ENCODE assay signal across 9 mouse cellular contexts in genomic region chr6:125495361-125495760, GRCm38 (mm10). TPM values are rescaled to one million over a fixed set of nuclear protein-coding genes. Genes with fewer than 3 reads are reported as not detected.
DNase-seq lines count a peak whose midpoint lies in the region; ATAC-seq and TF ChIP-seq lines count a peak whose summit lies in the region.
"Had no signal": no experiment of that assay in that cellular context is flagged by ENCODE, and none has a peak within 500 bp of the region (broad histone marks: within the 10 kb centered on the region; RNA-seq: fewer than 3 reads in every experiment).

No protein-coding gene starts in this region.

- H3K27me3 ChIP-seq in heart, postnatal 0 days (ENCODE audit: control insufficient read depth, insufficient read depth, low read length) = peaks cover 22% of the 10 kb centered on the region
- H3K27me3 ChIP-seq in neural tube, embryonic 13.5 days = peaks cover 43% of the 10 kb centered on the region
- H3K27me3 ChIP-seq in intestine, embryonic 16.5 days (replicated peaks; ENCODE audit: control insufficient read depth, insufficient read depth, low read length) = no peaks in the 10 kb centered on the region

- no peaks in the 10 kb centered on the region for H3K9me3 ChIP-seq in heart, postnatal 0 days (replicated peaks; ENCODE audit: control insufficient read depth, low read length)
- H3K9me3 ChIP-seq in neural tube, embryonic 13.5 days = no peaks in the 10 kb centered on the region
- H3K9me3 ChIP-seq in intestine, embryonic 16.5 days (ENCODE audit: control insufficient read depth, low read length) = no peaks in the 10 kb centered on the region

- H3K27ac ChIP-seq in heart, postnatal 0 days (ENCODE audit: low read depth) = no peak overlapping the region
- no peak overlapping the region for H3K27ac ChIP-seq in neural tube, embryonic 13.5 days (replicated peaks)
- no peak overlapping the region for H3K27ac ChIP-seq in intestine, embryonic 16.5 days (ENCODE audit: low read length)

- H3K4me2 ChIP-seq in heart, postnatal 0 days (ENCODE audit: low read depth, low read length) = peak overlapping the region; percentile 81; the same call in 1 of the 2 replicates
- H3K4me2 ChIP-seq in neural tube, embryonic 13.5 days = peak overlapping the region; percentile 87; the same call in 1 of the 2 replicates
- H3K4me2 ChIP-seq in intestine, embryonic 16.5 days (ENCODE audit: low read depth, low read length) = peak overlapping the region; percentile 93

- H3K4me3 ChIP-seq in heart, postnatal 0 days (ENCODE audit: low read depth, low read length) = no peak overlapping the region
- 0 out of 2 replicates have a peak overlapping the region, but pooled peaks have one; percentile 55 for H3K4me3 ChIP-seq in neural tube, embryonic 13.5 days
- no peak overlapping the region for H3K4me3 ChIP-seq in intestine, embryonic 16.5 days (ENCODE audit: low read length)

- 79% methylated on average over 9 of the region's 9 CpGs for WGBS in heart, postnatal 0 days
- WGBS in neural tube, embryonic 13.5 days = 76% methylated on average over 9 of the region's 9 CpGs
- WGBS in intestine, embryonic 16.5 days = 68% methylated on average over 9 of the region's 9 CpGs

- TF ChIP-seq CTCF in heart, postnatal 0 days (IDR thresholded peaks at IDR 0.05; ENCODE audit: low read depth) = no peak

- DNase-seq in heart, postnatal 0 days (ENCODE audit: low spot score) = no peak
- no peak for DNase-seq in heart, postnatal 4 days
- no peak for DNase-seq in neural tube, embryonic 10.5 days (ENCODE audit: extremely low spot score, low spot score)
- DNase-seq in adrenal gland, postnatal 25 days = no peak
- DNase-seq in spleen, adult 18-20 months = no peak

- ATAC-seq in heart, postnatal 0 days (ENCODE audit: insufficient read depth, low read depth) = no peak
- ATAC-seq in neural tube, embryonic 13.5 days (ENCODE audit: low read depth) = no peak
- no peak for ATAC-seq in intestine, embryonic 16.5 days
- no peak for ATAC-seq in inflammation-experienced regulatory T-cells, adult 6 months

- no peaks in the 10 kb centered on the region for H3K36me3 ChIP-seq in heart, postnatal 0 days (replicated peaks; ENCODE audit: control insufficient read depth, insufficient read depth, low read length)
- no peaks in the 10 kb centered on the region for H3K36me3 ChIP-seq in neural tube, embryonic 13.5 days
- no peaks in the 10 kb centered on the region for H3K36me3 ChIP-seq in intestine, embryonic 16.5 days (ENCODE audit: control insufficient read depth, insufficient read depth, low read length)

- no peaks in the 10 kb centered on the region for H3K4me1 ChIP-seq in heart, postnatal 0 days (ENCODE audit: control insufficient read depth, insufficient read depth)
- H3K4me1 ChIP-seq in neural tube, embryonic 13.5 days (replicated peaks) = peaks cover 30% of the 10 kb centered on the region
- H3K4me1 ChIP-seq in intestine, embryonic 16.5 days (ENCODE audit: control insufficient read depth, insufficient read depth, low read length) = peaks cover 16% of the 10 kb centered on the region; the same call in 1 of the 2 replicates

- no peak for TF ChIP-seq EP300 in heart, postnatal 0 days (IDR thresholded peaks at IDR 0.05; ENCODE audit: low read depth)

- H3K9ac ChIP-seq in heart, postnatal 0 days (replicated peaks; ENCODE audit: low read depth, low read length) = no peak overlapping the region
- H3K9ac ChIP-seq in neural tube, embryonic 13.5 days = no peak overlapping the region
- no peak overlapping the region for H3K9ac ChIP-seq in intestine, embryonic 16.5 days (ENCODE audit: low read depth, low read length)

RNA-seq across cellular contexts. Expression of gene Cd9, which starts 0.8 kb away (rescaled TPM):
- total RNA-seq in heart, postnatal 0 days (2014; rRNA removed; ENCODE audit: low replicate concordance) = 51.9 and 72.4 TPM in 2 replicates
- 99.3 and 99.4 TPM in 2 replicates for polyA plus RNA-seq in heart, postnatal 0 days (2015; fragmentation: Nextera tagmentation; extraction: Ambion mirVana)
- total RNA-seq in heart, postnatal 4 days (2021) = 10 to 100 TPM; 72.4 to 73.3 TPM
- polyA plus RNA-seq in neural tube, embryonic 13.5 days (2015; fragmentation: Nextera tagmentation; extraction: Ambion mirVana) = 66.9 and 74.0 TPM in 2 replicates
- polyA plus RNA-seq in intestine, embryonic 16.5 days (2015; fragmentation: Nextera tagmentation; extraction: Ambion mirVana) = 146 and 167 TPM in 2 replicates
- 113 and 128 TPM in 2 replicates for total RNA-seq in adrenal gland, postnatal 25 days (2021)
- 100 to 1,000 TPM; 101 to 147 (median 147) TPM for polyA plus RNA-seq in inflammation-experienced regulatory T-cells, adult 6 months (2017; shearing (Covaris generic))

RNA-seq across cellular contexts. Expression of gene Vwf, which starts 51.2 kb away (rescaled TPM):
- 70.5 and 99.9 TPM in 2 replicates for total RNA-seq in heart, postnatal 0 days (2014; rRNA removed; ENCODE audit: low replicate concordance)
- polyA plus RNA-seq in heart, postnatal 0 days (2015; fragmentation: Nextera tagmentation; extraction: Ambion mirVana) = 21.9 and 25.3 TPM in 2 replicates
- total RNA-seq in heart, postnatal 4 days (2021) = 10 to 100 TPM; 86.0 to 87.2 TPM
- 5.6 and 8.0 TPM in 2 replicates for polyA plus RNA-seq in neural tube, embryonic 13.5 days (2015; fragmentation: Nextera tagmentation; extraction: Ambion mirVana)
- polyA plus RNA-seq in intestine, embryonic 16.5 days (2015; fragmentation: Nextera tagmentation; extraction: Ambion mirVana) = 7.0 and 8.6 TPM in 2 replicates
- total RNA-seq in adrenal gland, postnatal 25 days (2021) = 5.8 and 6.9 TPM in 2 replicates
- under 1 TPM in 1 of 3 experiments, not detected in 2; 0.17 TPM for polyA plus RNA-seq in inflammation-experienced regulatory T-cells, adult 6 months (2017; shearing (Covaris generic))
- polyA plus RNA-seq: CD4-positive, CD25-positive, alpha-beta regulatory T cell, adult 4 months had no signal
